Mouse (Mus musculus): ENCODE results near the gene Agr2. TPM values are rescaled to one million over a fixed set of nuclear protein-coding genes. Genes with fewer than 3 reads are reported as not detected.

Gene Agr2
- polyA plus RNA-seq, 1 experiment from 2014 or later: not detected

DNA sequence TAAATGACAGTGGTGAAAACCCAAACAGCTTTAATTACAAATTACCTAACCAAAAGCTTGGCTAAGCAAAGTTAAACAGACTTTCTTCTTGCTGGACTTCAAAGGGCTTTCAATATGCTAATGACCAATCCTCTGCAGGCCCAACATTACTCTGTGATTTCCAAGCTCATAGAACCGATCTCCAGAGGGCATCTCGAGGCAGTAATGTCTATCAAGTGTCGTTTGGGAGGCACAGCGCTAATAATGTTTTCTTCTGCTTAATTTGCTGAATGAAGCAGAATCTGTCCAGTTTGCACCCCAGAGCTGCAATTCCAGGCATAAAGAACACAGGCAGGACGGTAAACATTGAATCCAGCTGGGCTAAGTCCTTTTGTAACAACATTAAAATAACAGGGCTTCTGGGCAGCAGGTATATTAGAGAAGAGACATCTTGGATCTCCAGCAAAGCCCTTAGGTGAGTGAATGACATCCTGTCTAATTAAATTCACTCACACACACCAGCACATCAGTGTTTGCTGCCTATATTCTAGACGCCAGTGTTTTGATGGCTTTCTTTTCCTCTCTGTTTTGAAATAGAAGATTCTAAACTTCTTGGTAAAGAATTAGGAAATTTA, 15.0 kb upstream of the Agr2 start:
- Histone ChIP-seq H3K9me3 (ENCODE audit: low read length) (no peaks in the 10 kb centered on the region), H3K36me3 (replicated peaks; ENCODE audit: insufficient read depth, low read length) (no peaks in the 10 kb centered on the region), H3K4me2 (ENCODE audit: low read depth, low read length) (no peak overlapping the region), H3K27me3 (ENCODE audit: insufficient read depth, low read length) (0 out of 2 replicates have a peak, but pooled peaks cover 4% of the 10 kb centered on the region), H3K4me1 (ENCODE audit: insufficient read depth) (0 out of 2 replicates have a peak, but pooled peaks cover 4% of the 10 kb centered on the region), H3K9ac (replicated peaks) (no peak overlapping the region), H3K27ac (ENCODE audit: low read depth) (no peak overlapping the region), H3K4me3 (ENCODE audit: low read depth, low read length) (no peak overlapping the region)
- DNase-seq (no peak), ATAC-seq (no peak)
- TF ChIP-seq CTCF (IDR thresholded peaks at IDR 0.05; ENCODE audit: low read depth) (no peak), EP300 (IDR thresholded peaks at IDR 0.05; ENCODE audit: low read depth) (no peak)
- WGBS (ENCODE audit: insufficient replicate concordance): 51% methylated on average over 6 of the region's 6 CpGs

DNA sequence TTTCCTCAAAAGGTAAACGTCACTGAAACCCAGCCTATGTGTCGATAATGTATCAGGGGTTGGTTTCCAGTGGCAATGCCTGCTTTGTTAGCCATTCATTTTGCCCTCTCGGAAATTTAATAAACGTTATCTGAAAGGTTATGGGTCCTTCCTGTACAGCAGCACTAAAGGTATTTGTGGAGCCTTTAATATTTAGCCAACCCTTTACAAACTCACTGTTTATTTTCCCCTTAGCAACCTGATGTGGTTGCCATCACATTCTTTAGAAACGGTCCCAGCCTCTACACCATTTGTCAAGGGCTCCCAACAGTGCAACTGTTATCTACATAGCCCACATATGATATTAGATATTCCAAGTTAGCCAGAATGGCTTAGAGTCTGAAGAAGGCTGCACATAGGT, 13.1 kb upstream of the Agr2 start:
- DNase-seq: no peak
- ATAC-seq: no peak
- no peak for TF ChIP-seq EP300 (IDR thresholded peaks at IDR 0.05; ENCODE audit: low read depth)
- TF ChIP-seq CTCF (IDR thresholded peaks at IDR 0.05; ENCODE audit: low read depth): no peak
- no peak overlapping the region for H3K27ac ChIP-seq (ENCODE audit: low read depth)
- H3K4me2 ChIP-seq (ENCODE audit: low read depth, low read length): no peak overlapping the region
- no peak overlapping the region for H3K4me3 ChIP-seq (ENCODE audit: low read depth, low read length)
- WGBS (ENCODE audit: insufficient replicate concordance): 62% methylated on average over 5 of the region's 5 CpGs
- H3K36me3 ChIP-seq (replicated peaks; ENCODE audit: insufficient read depth, low read length): no peaks in the 10 kb centered on the region
- H3K9me3 ChIP-seq (ENCODE audit: low read length): no peaks in the 10 kb centered on the region
- H3K4me1 ChIP-seq (ENCODE audit: insufficient read depth): peaks cover 7% of the 10 kb centered on the region; the same call in 1 of the 2 replicates
- no peak overlapping the region for H3K9ac ChIP-seq (replicated peaks)
- 0 out of 2 replicates have a peak, but pooled peaks cover 4% of the 10 kb centered on the region for H3K27me3 ChIP-seq (ENCODE audit: insufficient read depth, low read length)

DNA sequence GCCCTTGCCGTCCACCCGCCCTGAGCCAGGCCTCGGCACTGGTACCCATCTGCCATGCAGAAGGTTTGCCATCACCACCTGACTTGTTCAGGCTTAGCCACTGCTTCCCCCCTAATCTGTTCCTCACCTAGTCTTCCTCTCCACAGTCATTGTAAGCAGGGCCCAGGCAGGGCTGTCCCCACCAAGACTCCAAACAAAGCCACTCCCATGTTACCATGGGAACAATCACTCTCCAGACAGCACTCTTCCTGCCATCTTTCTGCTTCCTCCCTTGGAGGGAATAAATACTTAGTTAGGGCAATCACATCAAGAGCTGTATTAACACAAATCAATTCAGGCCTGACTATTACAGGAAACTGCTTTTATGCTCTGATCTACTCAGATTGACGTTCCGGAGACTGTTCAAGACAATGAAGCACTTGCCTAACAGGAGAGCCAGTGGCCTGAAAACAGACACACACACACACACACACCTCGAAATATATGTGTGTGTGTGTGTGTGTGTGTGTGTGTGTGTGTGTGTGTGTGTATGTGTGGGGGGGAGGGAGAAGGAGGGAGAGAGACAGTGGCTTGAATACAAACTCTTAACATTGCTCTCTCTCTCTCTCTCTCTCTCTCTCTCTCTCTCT, 10.9 kb upstream of the Agr2 start:
- H3K9me3 ChIP-seq (ENCODE audit: low read length): no peaks in the 10 kb centered on the region
- no peak for DNase-seq
- no peak for TF ChIP-seq CTCF (IDR thresholded peaks at IDR 0.05; ENCODE audit: low read depth)
- no peak for TF ChIP-seq EP300 (IDR thresholded peaks at IDR 0.05; ENCODE audit: low read depth)

DNA sequence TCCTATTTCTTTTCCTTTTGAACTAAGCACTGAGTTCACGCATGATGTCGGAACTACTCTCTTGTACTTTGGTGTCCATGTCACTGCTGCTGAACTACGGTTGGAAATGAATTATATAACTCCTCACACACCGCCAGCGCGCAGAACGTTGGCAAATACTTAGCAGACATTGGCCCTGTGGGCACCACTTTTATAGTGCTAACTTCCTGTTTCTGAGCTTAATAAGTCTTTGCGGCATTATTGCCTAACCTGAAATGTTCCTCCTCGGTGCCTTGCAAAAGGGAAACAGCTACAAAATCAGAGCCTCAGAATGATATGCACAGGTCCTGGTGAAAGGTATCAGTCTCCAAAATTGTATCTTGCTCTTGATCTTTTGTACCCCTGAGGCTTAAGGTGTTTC, 9.2 kb upstream of the Agr2 start:
- H3K9ac ChIP-seq (replicated peaks): no peak overlapping the region
- DNase-seq (no peak), ATAC-seq (no peak)
- peaks cover 7% of the 10 kb centered on the region; the same call in 1 of the 2 replicates for H3K4me1 ChIP-seq (ENCODE audit: insufficient read depth)
- H3K4me2 ChIP-seq (ENCODE audit: low read depth, low read length): 0 out of 2 replicates have a peak overlapping the region, but pooled peaks have one; percentile 24
- H3K27me3 ChIP-seq (ENCODE audit: insufficient read depth, low read length): 0 out of 2 replicates have a peak, but pooled peaks cover 4% of the 10 kb centered on the region
- no peak overlapping the region for H3K4me3 ChIP-seq (ENCODE audit: low read depth, low read length)
- H3K9me3 ChIP-seq (ENCODE audit: low read length): no peaks in the 10 kb centered on the region
- no peaks in the 10 kb centered on the region for H3K36me3 ChIP-seq (replicated peaks; ENCODE audit: insufficient read depth, low read length)
- WGBS (ENCODE audit: insufficient replicate concordance): 44% methylated on average over 9 of the region's 9 CpGs
- TF ChIP-seq EP300 (IDR thresholded peaks at IDR 0.05; ENCODE audit: low read depth) (no peak), CTCF (IDR thresholded peaks at IDR 0.05; ENCODE audit: low read depth) (no peak)
- no peak overlapping the region for H3K27ac ChIP-seq (ENCODE audit: low read depth)

More for the DNA sequence above, 10.9 kb upstream of the Agr2 start:
- H3K36me3 ChIP-seq (replicated peaks; ENCODE audit: insufficient read depth, low read length): no peaks in the 10 kb centered on the region
- 16% methylated on average over 6 of the region's 6 CpGs for WGBS (ENCODE audit: insufficient replicate concordance)
- 0 out of 2 replicates have a peak, but pooled peaks cover 4% of the 10 kb centered on the region for H3K27me3 ChIP-seq (ENCODE audit: insufficient read depth, low read length)
- H3K9ac ChIP-seq (replicated peaks): no peak overlapping the region
- H3K27ac ChIP-seq (ENCODE audit: low read depth): no peak overlapping the region
- peak; percentile 65 for ATAC-seq
- no peak overlapping the region for H3K4me3 ChIP-seq (ENCODE audit: low read depth, low read length)
- peaks cover 7% of the 10 kb centered on the region; the same call in 1 of the 2 replicates for H3K4me1 ChIP-seq (ENCODE audit: insufficient read depth)
- no peak overlapping the region for H3K4me2 ChIP-seq (ENCODE audit: low read depth, low read length)

DNA sequence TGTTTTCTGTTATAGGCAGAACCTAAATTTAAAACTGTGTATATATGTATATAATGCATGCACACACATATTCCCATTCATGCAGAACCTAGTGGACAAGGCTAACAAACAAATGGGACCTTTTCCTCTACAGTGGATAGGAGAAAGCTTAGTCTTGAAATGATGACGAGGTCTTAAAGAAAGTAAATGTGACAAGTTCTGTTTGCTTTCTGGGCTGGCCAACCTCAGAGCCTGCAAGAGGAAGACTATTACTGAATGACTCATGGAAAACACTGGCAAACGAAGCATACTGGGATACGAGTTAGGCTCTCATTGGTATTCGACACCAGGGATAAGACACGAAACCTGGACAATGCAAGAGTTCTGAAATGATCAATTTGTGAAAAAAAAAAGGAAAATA, 8.0 kb upstream of the Agr2 start:
- Histone ChIP-seq H3K4me1 (ENCODE audit: insufficient read depth) (peaks cover 7% of the 10 kb centered on the region; the same call in 1 of the 2 replicates), H3K9me3 (ENCODE audit: low read length) (no peaks in the 10 kb centered on the region), H3K36me3 (replicated peaks; ENCODE audit: insufficient read depth, low read length) (no peaks in the 10 kb centered on the region), H3K9ac (replicated peaks) (no peak overlapping the region), H3K27ac (ENCODE audit: low read depth) (no peak overlapping the region), H3K27me3 (ENCODE audit: insufficient read depth, low read length) (no peaks in the 10 kb centered on the region), H3K4me2 (ENCODE audit: low read depth, low read length) (no peak overlapping the region), H3K4me3 (ENCODE audit: low read depth, low read length) (no peak overlapping the region)
- no peak for DNase-seq
- no peak for TF ChIP-seq EP300 (IDR thresholded peaks at IDR 0.05; ENCODE audit: low read depth)
- TF ChIP-seq CTCF (IDR thresholded peaks at IDR 0.05; ENCODE audit: low read depth): no peak
- 82% methylated on average over 5 of the region's 5 CpGs for WGBS (ENCODE audit: insufficient replicate concordance)
- no peak for ATAC-seq

DNA sequence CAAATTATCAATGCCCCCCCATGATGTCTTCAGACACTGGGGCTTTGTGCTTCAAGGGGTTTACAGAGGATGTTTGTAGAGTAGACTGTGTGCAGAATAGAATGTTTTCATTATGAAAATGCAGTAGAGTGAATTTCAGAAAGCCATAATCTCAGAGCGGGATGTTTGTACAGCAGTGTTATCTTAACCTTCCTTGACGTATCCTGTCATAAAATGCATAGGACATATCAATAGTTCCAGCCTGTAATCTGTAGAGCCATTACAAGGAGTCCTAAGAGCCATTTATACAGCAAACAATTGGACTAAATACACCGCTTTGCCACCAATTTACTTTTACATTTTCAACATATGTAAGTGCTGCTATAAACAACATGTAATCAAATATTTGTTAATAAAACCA, 876 bp downstream of the Agr2 start:
- Histone ChIP-seq H3K4me1 (ENCODE audit: insufficient read depth) (no peaks in the 10 kb centered on the region), H3K4me2 (ENCODE audit: low read depth, low read length) (no peak overlapping the region), H3K4me3 (ENCODE audit: low read depth, low read length) (no peak overlapping the region), H3K27ac (ENCODE audit: low read depth) (no peak overlapping the region), H3K27me3 (ENCODE audit: insufficient read depth, low read length) (no peaks in the 10 kb centered on the region), H3K9ac (replicated peaks) (no peak overlapping the region), H3K9me3 (ENCODE audit: low read length) (no peaks in the 10 kb centered on the region), H3K36me3 (replicated peaks; ENCODE audit: insufficient read depth, low read length) (no peaks in the 10 kb centered on the region)
- TF ChIP-seq CTCF (IDR thresholded peaks at IDR 0.05; ENCODE audit: low read depth): no peak
- TF ChIP-seq EP300 (IDR thresholded peaks at IDR 0.05; ENCODE audit: low read depth): no peak
- DNase-seq: no peak
- 58% methylated on average over 3 of the region's 3 CpGs for WGBS (ENCODE audit: insufficient replicate concordance)
- ATAC-seq: no peak
